Mouse (Mus musculus) kidney, postnatal 36 days (tissue): Measurements from ENCODE around the gene Capn13.
A peak's percentile ranks its signal among the peaks of the same experiment; 100 is the strongest.
"Not testable (repeated sequence)": the region's sequence is repeated elsewhere in the genome, so short reads cannot be mapped to it uniquely, and the experiment has no call there.

Source experiments
- DNase-seq, 2 experiments: peaks; one replicate each; pipeline ENCODE4 v3.0.0; 2021 to 2022; ENCODE audit warnings: mixed read lengths in 2 of 2

Capn13 gene

DNA sequence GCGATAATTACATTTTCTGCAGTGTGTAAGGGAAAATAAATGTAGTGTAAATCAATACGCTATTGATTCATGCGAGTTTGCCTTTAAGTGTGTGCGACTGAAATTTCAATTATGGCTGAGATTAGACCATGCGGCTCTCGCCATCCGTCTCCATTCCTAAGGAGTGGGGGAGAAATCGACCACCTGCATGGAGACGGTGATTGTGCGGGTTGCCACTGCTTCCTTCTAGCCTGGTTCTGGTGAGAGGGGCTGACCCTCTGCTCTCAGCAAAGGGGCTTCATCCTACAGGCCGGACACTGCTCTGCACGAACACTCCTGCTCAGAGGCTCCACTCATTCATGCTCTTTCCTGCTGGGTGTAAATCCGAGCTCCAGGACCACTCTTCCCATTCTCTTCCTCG lies 58.0 kb downstream of the Capn13 start:
- no peak for DNase-seq

DNA sequence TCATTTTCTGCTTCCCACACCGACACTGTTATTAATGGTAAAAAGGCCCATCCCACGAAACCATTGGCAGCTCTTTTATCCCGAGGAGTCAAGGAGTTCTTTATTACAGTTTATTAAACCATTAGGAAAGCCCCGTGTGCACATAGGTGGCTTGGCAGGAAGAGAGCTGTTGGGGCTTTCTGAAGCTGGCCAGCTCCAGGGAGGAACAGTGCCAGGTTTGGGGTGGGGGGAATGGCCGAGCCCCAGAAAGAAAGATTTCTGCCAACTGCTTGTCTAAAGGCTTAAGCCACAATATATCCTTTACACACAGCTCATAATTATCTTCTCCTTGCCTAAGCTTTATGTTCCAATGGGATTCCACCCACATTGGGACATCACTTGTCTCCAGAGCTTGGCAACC lies 71.6 kb downstream of the Capn13 start:
- no peak for DNase-seq

DNA sequence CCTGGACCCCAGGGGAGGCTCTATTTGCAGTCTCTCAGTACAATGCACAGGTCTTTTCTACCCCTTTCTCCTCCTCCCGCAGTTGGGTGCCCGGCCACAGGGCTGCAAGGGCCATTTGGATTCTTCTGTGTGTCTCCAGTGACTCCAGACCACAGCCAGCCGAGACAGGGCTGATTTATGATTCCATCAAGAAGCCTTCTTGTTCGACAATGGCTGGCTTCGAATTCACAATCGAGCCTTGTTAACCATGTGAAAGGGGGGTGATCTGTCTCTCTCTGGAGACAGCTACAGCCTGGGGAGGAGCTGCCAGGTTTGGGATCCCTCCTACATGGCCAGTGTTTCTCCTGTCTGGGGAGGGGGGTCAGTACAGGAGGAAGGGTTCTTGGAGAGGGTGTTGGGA lies 75.4 kb downstream of the Capn13 start:
- DNase-seq = no peak

DNA sequence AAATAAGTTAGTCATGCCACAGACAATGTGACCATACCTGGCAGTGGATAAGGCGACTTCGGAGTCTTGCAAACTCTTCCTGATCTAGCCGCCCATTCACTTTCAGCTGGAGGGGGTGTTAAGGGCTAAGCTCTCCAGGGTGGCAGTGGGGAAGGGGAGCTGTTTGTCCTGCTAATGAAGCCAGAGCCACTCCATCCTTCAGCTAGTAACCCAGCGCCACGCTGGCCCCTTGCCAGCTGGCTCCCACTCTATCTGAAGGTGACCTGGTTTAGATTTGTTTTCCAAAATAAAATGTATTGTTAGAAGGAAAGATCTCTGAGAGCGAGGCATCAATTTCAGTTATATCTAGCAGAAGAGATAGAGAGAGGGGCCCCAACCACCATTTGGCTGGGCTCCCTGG lies 75.9 kb downstream of the Capn13 start:
- peak in 1 of 2 experiments; percentile 5 for DNase-seq

GRCm38 (mm10) chr17:73323981-73324380 lies 76.7 kb downstream of the Capn13 start:
- no peak for DNase-seq

- DNase-seq = no peak
Measured at GRCm38 (mm10) chr17:73314786-73315185, 85.9 kb downstream of the Capn13 start.

- no peak for DNase-seq
Measured at GRCm38 (mm10) chr17:73311491-73311890, 89.2 kb downstream of the Capn13 start.

DNA sequence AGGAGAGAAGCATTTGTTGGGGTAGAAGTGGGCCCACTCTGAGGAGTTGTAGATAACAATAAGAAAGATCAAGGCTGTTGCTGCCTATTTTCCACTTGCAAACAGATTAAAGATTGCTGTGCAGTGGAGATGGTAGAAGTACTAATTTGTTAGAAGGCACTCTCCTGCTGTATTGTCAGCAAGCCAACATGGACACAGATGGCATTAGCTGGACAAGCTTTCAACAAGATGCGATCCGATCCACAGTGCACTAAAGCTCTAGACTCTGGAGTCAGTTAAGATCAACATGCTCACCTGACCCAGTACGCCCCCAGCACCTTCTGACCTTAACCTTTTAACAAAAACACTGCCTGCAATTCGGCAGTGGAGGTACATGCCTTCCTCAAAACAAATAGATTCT lies 92.0 kb downstream of the Capn13 start:
- no peak for DNase-seq

DNA sequence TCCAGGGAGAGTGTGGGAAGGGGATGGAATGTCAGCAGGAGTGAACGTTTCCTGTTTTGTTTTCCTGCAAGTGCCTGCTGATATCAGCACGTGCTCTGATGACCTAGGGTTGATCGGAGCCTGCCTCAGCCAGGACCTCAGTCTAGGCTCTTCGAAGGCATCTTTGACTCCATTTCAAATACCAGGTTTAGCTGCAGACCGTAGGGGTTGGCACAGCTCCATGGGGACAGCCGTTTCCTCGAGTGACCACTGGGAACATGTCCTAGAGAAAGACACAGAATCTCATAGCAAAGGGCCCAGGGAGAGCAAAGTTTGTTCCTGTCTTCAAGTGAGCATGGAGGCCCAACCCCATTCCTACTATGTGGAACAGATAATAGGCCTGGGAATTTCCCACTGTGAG lies 94.0 kb downstream of the Capn13 start:
- peak in 1 of 2 experiments; percentile 23 for DNase-seq

GRCm38 (mm10) chr17:73305622-73306021 lies 95.0 kb downstream of the Capn13 start:
- DNase-seq = peak; percentile 24 to 77

DNA sequence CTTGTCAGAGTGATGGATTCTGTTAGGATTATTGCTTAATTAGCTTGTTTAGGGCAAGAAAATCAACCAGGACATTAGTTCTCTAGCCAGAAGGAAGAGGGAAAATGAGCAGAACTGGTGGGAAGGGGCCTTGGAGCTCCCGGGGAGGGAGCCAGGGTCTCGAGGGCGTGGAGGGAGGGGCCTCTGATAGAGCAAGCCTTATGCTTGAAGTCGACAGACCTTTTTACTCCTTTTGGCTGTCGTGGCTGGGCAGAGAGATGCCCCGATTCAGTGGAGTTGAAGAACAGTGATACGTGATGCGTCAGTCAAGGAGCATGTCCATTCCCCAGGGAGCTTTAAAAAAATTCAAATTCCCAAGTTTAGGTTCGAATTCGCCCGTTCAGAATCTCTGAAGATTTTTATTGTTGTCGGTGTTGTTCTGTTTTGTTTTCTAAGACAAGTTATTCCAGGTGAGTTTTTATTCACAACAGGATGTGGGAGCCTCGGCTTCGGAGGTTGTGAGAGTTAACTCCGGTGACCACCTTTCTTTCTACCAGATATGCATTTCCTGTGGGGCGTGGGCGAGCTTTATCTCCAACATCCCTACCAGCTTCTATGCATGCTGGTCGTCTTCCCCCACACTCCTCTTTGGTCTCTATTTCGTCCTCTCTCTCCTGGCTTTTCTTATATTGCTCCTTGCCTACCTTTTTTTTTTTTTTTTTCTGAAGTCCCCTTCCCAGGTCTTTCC lies 96.4 kb downstream of the Capn13 start:
- no peak for DNase-seq

DNA sequence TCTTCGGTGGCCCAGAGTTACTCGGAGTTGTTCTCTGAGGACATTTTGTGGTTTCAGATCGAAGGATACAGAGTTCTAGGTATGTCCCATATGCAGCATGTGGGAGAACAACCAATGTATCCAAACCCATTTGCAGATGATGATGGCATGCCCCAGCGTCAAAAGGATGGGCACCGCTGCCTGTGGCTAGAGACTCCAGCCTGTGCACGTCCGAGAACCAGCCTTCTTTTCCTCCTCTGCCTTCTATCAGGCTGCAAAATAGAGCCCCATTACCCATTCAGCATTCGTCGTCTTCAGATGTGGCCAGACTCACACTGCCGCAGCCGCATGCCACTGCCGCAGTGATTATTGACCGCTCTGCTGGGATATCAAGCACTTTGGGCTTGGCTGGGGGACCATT lies 97.0 kb downstream of the Capn13 start:
- no peak for DNase-seq

DNA sequence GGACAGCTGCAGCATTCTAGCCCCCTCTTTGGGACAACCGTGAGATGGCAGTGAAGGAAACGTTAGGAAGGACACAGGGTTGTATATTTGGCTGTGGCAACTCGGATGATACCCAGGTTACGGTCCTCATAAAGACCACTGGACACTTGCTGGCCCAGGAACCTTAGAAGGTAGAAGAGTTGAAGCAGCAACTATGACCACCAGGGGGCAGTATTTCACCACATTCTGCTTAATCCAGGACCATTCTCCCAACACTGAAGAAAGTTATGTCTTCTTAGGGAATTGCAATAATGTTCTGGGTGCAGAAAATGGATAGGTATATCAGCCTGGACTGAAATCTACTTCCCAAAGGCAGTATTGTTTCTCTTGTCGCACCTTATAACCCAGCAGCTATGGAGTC lies 97.4 kb downstream of the Capn13 start:
- peak; percentile 72 to 87 for DNase-seq

- peak; percentile 74 to 87 for DNase-seq
Measured at GRCm38 (mm10) chr17:73302104-73302503, 98.6 kb downstream of the Capn13 start.

DNA sequence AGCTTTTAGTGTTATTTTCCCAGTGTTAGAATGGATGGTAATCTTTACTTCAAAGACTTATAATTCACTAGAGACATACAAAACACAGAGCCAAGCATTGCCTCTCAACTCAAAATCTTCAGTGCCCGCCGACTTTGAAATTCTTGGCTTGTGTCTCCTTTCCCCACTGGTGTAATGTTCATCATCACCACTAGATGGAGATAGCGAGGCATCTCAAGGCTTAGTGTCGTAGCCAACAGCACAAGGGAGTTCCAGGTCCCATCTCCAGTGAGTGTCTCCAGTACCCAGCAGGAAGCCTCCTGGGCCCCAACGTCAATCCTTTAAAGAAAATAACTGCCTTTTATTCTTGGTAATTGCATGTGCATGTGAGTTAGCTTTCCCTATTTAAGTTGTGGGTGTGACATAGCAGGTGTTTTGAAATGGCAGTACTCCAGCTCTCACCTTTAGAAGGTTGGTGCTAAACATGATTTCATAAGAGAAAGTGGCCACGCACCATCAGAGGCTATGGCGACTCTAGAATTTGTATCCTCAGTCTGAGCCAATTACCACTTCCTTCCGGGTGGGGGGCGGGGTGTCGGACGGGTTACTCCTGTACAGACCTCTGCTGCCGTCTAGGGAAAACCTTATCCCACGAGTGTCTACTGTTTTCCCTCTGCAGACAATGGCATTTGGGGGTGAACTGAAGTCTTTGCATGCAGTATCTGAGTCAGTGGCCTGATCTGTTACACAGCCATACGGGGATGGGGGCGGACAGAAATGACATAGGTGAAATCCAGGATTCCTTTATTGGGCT lies 99.2 kb downstream of the Capn13 start:
- DNase-seq = peak; percentile 69 to 75

- DNase-seq = no peak
Measured at GRCm38 (mm10) chr17:73300147-73300880, 100.4 kb downstream of the Capn13 start.

GRCm38 (mm10) chr17:73298981-73299380 lies 101.7 kb downstream of the Capn13 start:
- no peak for DNase-seq

DNA sequence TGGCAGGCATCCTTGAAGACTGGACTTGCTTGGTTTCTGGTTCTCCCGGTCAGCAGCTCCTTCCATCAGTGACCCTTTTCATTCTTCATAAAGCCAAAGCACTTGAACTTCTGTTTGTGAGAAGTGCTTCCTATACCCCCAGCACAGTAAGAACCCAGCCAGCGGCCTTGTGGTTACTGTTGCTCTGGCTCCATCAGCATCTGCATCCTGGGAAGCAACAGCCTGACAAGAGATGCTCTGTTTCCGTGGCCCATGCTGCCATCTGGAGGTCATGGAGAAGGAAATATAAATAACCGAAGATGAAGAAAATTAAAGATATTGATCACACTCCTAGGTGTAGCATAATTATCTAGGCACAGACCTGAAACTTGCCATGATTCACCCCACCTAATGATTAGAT lies 103.8 kb downstream of the Capn13 start:
- DNase-seq = peak; percentile 36 to 77

GRCm38 (mm10) chr17:73293237-73293636 lies 107.4 kb downstream of the Capn13 start:
- DNase-seq = no peak

DNA sequence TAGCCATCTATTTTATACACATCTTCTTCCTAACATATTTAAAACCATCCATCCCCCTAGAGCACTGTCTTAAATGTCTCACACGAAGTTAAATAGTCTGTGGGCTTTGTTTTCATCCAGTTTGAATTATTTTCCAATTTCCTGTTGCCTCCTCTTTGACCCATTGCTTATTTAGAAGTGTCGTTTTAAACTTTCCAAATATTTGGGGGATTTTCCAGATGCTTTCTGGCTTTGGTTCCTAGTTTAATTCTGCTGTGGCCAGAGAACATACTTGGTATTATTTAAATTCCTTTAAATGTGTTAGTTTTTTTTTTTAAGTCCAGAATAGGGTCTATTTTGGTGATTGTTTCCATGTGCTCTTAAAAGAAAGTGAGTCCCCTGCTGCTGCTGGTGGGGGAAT lies 116.4 kb downstream of the Capn13 start:
- DNase-seq = peak in 1 of 2 experiments; percentile 20

- not testable (repeated sequence) for DNase-seq
Measured at GRCm38 (mm10) chr17:73282702-73283101, 118.0 kb downstream of the Capn13 start.

- DNase-seq = no peak
Measured at GRCm38 (mm10) chr17:73277770-73278169, 122.9 kb downstream of the Capn13 start.

- no peak for DNase-seq
Measured at GRCm38 (mm10) chr17:73275066-73275465, 125.6 kb downstream of the Capn13 start.

GRCm38 (mm10) chr17:73273809-73274208 lies 126.9 kb downstream of the Capn13 start:
- no peak for DNase-seq
